Comparison of ENCODE assay signal across 8 mouse cellular contexts in the genomic region with DNA sequence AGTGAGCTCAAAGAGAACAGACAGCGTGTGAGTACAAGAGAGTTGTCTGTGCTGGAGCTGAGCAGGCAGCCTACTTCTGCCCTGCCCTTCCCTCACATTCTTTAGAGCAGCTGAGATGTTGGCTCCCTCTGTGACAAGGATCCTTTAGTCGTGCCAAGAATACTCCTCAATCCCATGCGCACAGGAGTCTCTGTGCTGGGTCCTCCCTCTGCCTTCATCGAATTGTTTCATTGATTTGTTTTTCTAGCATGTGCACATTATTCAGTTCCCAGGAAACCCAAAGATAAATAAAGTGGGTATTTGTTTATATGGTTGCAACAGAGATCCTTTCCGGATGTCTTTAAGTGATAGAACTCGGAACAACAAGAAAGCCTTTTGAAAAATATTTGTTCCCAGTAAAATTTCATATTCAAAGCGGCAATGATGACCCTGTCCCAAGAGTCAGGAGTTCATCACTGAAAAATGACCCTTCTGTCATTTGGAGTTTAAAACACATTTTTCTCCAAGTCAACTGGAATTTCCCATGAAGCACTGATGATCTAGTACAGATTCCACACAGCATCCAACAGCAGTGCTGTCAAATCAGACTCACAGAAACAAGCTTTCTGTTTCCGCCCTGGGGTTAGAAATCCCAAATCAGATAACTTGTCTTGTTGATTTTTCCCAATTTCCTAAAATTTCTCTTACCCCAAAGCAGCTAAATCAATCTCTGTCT.
DNase-seq lines count a peak whose midpoint lies in the region; ATAC-seq lines count a peak whose summit lies in the region.
"Had no signal": no experiment of that assay in that cellular context is flagged by ENCODE, and none has a peak within 500 bp of the region (broad histone marks: within the 10 kb centered on the region; RNA-seq: fewer than 3 reads in every experiment).

No protein-coding gene starts in this region.

- 59% methylated on average over 8 of the region's 8 CpGs for WGBS in heart, embryonic 11.5 days (ENCODE audit: insufficient replicate concordance)
- WGBS in embryonic facial prominence, embryonic 14.5 days: 61% methylated on average over 8 of the region's 8 CpGs
- 53% methylated on average over 8 of the region's 8 CpGs for WGBS in kidney, embryonic 16.5 days
- WGBS in midbrain, embryonic 16.5 days: 72% methylated on average over 8 of the region's 8 CpGs

- no peak overlapping the region for H3K4me2 ChIP-seq in heart, embryonic 11.5 days
- H3K4me2 ChIP-seq in embryonic facial prominence, embryonic 14.5 days (ENCODE audit: low read depth, low read length): no peak overlapping the region
- H3K4me2 ChIP-seq in kidney, embryonic 16.5 days (replicated peaks; ENCODE audit: low read depth, low read length): no peak overlapping the region
- no peak overlapping the region for H3K4me2 ChIP-seq in midbrain, embryonic 16.5 days (ENCODE audit: low read length)
- H3K4me2 ChIP-seq: liver, embryonic 15.5 days had no signal

- no peak for ATAC-seq in heart, embryonic 11.5 days (replicated peaks; ENCODE audit: insufficient number of reproducible peaks, low FRiP score, low TSS enrichment)
- ATAC-seq in embryonic facial prominence, embryonic 14.5 days (ENCODE audit: low read depth): no peak; the same call in 1 of the 2 replicates
- no peak for ATAC-seq in kidney, embryonic 16.5 days (ENCODE audit: low FRiP score, low TSS enrichment)
- ATAC-seq in midbrain, embryonic 16.5 days: no peak

- no peaks in the 10 kb centered on the region for H3K9me3 ChIP-seq in heart, embryonic 11.5 days (replicated peaks; ENCODE audit: control insufficient read depth, low read length)
- H3K9me3 ChIP-seq in embryonic facial prominence, embryonic 14.5 days (ENCODE audit: control insufficient read depth, low read length): no peaks in the 10 kb centered on the region
- no peaks in the 10 kb centered on the region for H3K9me3 ChIP-seq in kidney, embryonic 16.5 days (ENCODE audit: low read length)
- no peaks in the 10 kb centered on the region for H3K9me3 ChIP-seq in midbrain, embryonic 16.5 days (replicated peaks; ENCODE audit: control insufficient read depth, low read length, poor library complexity, severe bottlenecking)
- H3K9me3 ChIP-seq: liver, embryonic 15.5 days had no signal

- peaks cover 5% of the 10 kb centered on the region for H3K4me1 ChIP-seq in heart, embryonic 11.5 days (ENCODE audit: control insufficient read depth, insufficient read depth, low read length)
- peaks cover 6% of the 10 kb centered on the region; the same call in 1 of the 2 replicates for H3K4me1 ChIP-seq in embryonic facial prominence, embryonic 14.5 days (ENCODE audit: control insufficient read depth, insufficient read depth, low read length)
- H3K4me1 ChIP-seq in kidney, embryonic 16.5 days (ENCODE audit: insufficient read depth, low read length): peaks cover 13% of the 10 kb centered on the region; the same call in 1 of the 2 replicates
- H3K4me1 ChIP-seq in midbrain, embryonic 16.5 days (ENCODE audit: control insufficient read depth, insufficient read depth, low read length): 0 out of 2 replicates have a peak, but pooled peaks cover 2% of the 10 kb centered on the region
- H3K4me1 ChIP-seq: liver, embryonic 15.5 days had no signal

- H3K27me3 ChIP-seq in heart, embryonic 11.5 days (ENCODE audit: control insufficient read depth, insufficient read depth, low read length): no peaks in the 10 kb centered on the region
- H3K27me3 ChIP-seq in embryonic facial prominence, embryonic 14.5 days (replicated peaks; ENCODE audit: control insufficient read depth, insufficient read depth, low read length): no peaks in the 10 kb centered on the region
- no peaks in the 10 kb centered on the region for H3K27me3 ChIP-seq in kidney, embryonic 16.5 days (ENCODE audit: insufficient read depth, low read length)
- no peaks in the 10 kb centered on the region for H3K27me3 ChIP-seq in midbrain, embryonic 16.5 days (ENCODE audit: control insufficient read depth, insufficient read depth, low read depth, low read length)
- H3K27me3 ChIP-seq: liver, embryonic 15.5 days had no signal

- peak; percentile 37 to 38 for DNase-seq in heart, adult 9 months (ENCODE audit: low spot score in 2 of 2)
- DNase-seq in embryonic facial prominence, embryonic 14.5 days (ENCODE audit: low spot score): peak; percentile 72
- DNase-seq in lung, postnatal 4 days: peak; percentile 11 to 53
- DNase-seq in cerebellum, adult 11 months: no peak

- no peak overlapping the region for H3K9ac ChIP-seq in heart, embryonic 11.5 days (ENCODE audit: low read depth, low read length)
- no peak overlapping the region for H3K9ac ChIP-seq in embryonic facial prominence, embryonic 14.5 days (ENCODE audit: low read depth, low read length)
- H3K9ac ChIP-seq in kidney, embryonic 16.5 days (replicated peaks; ENCODE audit: low read length): no peak overlapping the region
- H3K9ac ChIP-seq in midbrain, embryonic 16.5 days (ENCODE audit: low read depth, low read length): no peak overlapping the region
- H3K9ac ChIP-seq: liver, embryonic 15.5 days had no signal

- H3K36me3 ChIP-seq in heart, embryonic 11.5 days (ENCODE audit: control insufficient read depth, insufficient read depth, low read length): no peaks in the 10 kb centered on the region
- H3K36me3 ChIP-seq in embryonic facial prominence, embryonic 14.5 days (ENCODE audit: control insufficient read depth, insufficient read depth, low read length): no peaks in the 10 kb centered on the region
- no peaks in the 10 kb centered on the region for H3K36me3 ChIP-seq in kidney, embryonic 16.5 days (ENCODE audit: insufficient read depth, low read length)
- no peaks in the 10 kb centered on the region for H3K36me3 ChIP-seq in midbrain, embryonic 16.5 days (ENCODE audit: control insufficient read depth, insufficient read depth, low read length)
- H3K36me3 ChIP-seq: liver, embryonic 15.5 days had no signal

- no peak overlapping the region for H3K27ac ChIP-seq in heart, embryonic 11.5 days (ENCODE audit: low read depth, low read length)
- H3K27ac ChIP-seq in embryonic facial prominence, embryonic 14.5 days (replicated peaks; ENCODE audit: low read depth, low read length): peak overlapping the region; percentile 11; the same call in 1 of the 2 replicates
- peak overlapping the region; percentile 59; the same call in 1 of the 2 replicates for H3K27ac ChIP-seq in kidney, embryonic 16.5 days (ENCODE audit: low read length)
- H3K27ac ChIP-seq in midbrain, embryonic 16.5 days (ENCODE audit: low read length): no peak overlapping the region
- H3K27ac ChIP-seq: liver, embryonic 15.5 days had no signal

- no peak overlapping the region for H3K4me3 ChIP-seq in heart, embryonic 11.5 days (ENCODE audit: low read depth, low read length)
- no peak overlapping the region for H3K4me3 ChIP-seq in embryonic facial prominence, embryonic 14.5 days (ENCODE audit: low read depth, low read length)
- H3K4me3 ChIP-seq in kidney, embryonic 16.5 days (ENCODE audit: low read length): no peak overlapping the region
- no peak overlapping the region for H3K4me3 ChIP-seq in midbrain, embryonic 16.5 days (ENCODE audit: low read depth, low read length)
- H3K4me3 ChIP-seq: liver, embryonic 15.5 days had no signal

Comparison
In these comparisons a context has a peak if more than half of its experiments do, and no peak if none do; other contexts are left out.
1. H3K27ac ChIP-seq: peak in embryonic facial prominence, embryonic 14.5 days (single experiment) and kidney, embryonic 16.5 days (single experiment); none in heart, embryonic 11.5 days (single experiment) and midbrain, embryonic 16.5 days (single experiment).